Mouse (Mus musculus) left cerebral cortex, adult 18-20 months (tissue): ENCODE measurements around the gene Acaa1b. TPM values are rescaled to one million over a fixed set of nuclear protein-coding genes. Genes with fewer than 3 reads are reported as not detected.

Source experiments
- DNase-seq, 2 experiments: peaks; one replicate each; pipeline ENCODE4 v3.0.0; 2021 to 2022; ENCODE audit warnings: low spot score in 2 of 2, mixed read lengths in 1 of 2
- total RNA-seq, 2 experiments: library from RNA; stranded (reverse); gene quantifications; 2 replicates each; pipeline ENCODE4 v1.2.3; 2021

Acaa1b gene
- total RNA-seq, 2 experiments from 2014 or later = 1.3 to 1.5 TPM

DNA sequence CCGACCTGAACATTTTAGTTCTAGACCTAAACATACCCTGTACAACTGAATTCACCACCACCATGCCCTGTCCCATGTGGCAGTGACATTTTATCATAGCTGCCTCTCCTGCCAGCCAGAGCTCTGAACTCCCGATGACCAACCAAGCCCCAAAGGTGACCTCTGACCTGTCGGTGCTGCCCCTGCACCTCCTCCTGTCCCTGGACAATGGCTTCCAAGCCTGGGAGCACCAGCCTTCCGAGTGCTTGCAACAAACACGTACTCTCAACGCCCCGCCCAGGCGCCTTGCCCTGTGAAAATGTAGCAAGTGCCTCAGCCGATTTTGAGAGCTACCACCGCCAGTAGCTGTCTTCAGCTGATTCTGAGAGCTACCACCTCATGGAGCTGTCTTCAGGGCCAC, 11.8 kb downstream of the Acaa1b start:
- no peak for DNase-seq

DNA sequence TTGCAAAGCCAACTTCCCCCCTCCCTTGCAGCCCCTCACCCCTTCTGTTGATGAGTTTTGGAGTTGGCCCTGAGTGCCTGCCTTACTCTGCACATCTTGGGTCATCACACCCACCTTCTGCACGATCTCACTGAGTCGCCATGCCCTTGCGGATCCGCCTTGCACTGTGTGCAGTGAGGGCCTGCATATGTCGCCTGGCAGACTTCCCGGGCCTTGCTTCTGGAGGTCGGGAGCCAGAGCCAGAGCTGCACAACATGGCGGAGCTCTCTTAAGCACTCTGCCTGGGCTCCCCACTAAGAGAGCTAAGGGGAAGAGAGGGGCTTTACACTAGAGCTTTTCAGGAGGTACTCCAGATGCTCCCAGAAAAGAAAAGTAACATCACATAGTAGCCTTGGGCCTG, 12.2 kb downstream of the Acaa1b start:
- no peak for DNase-seq

DNA sequence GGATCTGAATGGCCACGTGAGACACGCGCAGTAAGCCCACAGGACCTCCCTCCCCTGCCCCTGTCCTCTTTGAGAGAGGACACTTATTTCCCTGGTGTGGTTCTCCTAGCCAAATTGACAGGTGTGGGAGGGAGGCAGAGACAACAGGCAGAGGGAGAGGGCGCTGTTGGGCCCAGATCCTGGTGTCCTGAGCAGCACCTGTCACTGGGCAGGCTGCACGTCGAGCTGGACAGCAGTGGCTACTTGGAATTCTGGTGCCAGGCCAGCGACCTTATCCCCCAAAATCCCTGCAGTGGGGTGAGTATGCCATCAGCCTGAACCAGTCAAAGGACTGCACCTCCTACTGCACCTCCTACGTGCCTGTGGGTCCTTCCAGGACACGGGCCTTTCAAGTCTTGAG, 13.5 kb downstream of the Acaa1b start:
- no peak for DNase-seq

DNA sequence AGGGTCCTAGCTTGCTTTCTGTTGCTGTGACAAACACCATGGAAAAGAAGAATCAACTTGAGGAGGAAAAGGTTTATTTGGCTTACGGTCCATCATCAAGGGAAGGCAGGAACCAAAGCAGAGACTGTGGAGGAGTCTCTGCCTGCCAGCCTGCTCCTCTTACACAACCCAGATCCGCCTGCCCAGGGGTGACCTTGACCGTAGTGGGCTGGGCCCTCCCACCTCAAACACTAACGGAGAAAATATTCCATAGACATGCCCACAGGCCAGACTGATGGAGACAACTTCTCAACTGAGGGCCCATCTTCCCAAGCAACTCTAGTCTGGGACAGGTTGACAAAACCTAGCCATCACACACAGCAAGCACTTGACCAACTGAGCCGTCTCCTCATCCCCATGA, 14.8 kb downstream of the Acaa1b start:
- no peak for DNase-seq

DNA sequence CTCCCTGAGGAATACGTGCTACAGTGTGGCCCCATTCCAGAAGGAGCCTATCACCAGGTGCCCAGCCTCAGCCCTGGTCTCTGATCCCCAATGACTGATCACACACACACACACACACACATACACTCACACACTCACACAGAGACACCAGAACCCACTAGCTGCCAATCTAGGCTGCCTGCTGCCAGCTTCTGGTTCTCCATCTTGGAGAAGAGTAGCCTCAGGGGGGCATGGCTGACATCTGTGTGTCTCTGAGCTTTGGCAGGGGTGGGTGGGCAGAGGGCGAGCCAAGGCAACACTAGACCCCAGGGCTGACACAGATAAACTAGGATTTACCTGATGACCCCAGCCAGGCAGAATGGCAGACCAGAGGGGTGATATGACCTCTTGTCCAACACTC, 18.1 kb downstream of the Acaa1b start:
- no peak for DNase-seq

DNA sequence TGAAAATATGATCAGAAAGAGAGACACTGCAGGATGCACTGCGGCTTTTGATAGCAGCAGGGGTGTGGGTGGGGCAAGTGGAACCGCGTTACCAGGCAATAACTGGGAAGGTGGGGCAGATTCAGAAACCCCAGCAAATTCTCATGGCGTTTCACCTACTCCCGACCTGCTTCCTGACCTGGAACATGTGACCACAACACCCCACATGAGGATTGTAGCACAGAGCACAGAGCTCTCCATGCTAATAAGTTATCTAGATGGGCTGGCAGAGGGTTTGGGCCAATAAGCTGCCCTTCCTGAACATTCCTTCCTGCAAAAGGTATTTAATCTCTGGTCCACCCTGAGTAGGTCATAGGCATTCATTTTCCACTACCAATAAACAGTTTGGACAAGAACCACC, 26.2 kb downstream of the Acaa1b start:
- no peak for DNase-seq

DNA sequence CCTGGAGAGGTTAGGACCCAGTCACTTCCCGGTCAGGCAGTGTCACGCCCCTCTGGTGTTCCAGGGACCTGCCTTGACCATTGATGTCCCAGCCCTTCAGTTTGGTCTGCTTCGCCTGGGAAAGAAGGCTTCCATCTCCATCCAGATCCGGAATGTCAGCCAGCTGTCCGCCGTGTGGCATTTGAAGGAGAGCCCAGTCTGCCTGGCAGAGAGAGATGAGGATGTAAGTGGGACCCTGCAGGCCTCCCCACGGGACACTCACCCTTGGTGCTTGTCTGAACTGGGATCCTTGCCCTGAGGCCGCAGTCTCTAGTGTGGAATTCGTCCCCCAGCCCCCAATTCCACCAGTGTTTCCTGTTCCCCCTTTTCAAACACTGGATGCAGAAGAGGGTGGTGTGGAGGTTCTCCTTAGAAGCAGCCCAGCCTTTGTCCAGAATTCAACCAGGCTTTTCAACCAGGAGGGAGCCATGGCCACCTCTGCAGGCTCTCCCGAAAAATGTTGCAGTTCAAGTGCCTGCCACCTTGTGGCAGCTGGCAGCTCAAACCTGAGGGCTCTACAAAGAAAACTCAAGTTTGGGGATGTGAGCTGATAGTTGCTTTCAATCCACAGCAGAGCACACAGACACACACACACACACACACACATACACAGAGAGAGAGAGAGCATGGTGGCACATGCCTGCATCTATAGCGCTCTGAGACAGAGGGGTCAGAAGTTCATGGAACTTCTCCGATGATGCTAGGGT, 28.3 kb downstream of the Acaa1b start:
- DNase-seq = no peak

DNA sequence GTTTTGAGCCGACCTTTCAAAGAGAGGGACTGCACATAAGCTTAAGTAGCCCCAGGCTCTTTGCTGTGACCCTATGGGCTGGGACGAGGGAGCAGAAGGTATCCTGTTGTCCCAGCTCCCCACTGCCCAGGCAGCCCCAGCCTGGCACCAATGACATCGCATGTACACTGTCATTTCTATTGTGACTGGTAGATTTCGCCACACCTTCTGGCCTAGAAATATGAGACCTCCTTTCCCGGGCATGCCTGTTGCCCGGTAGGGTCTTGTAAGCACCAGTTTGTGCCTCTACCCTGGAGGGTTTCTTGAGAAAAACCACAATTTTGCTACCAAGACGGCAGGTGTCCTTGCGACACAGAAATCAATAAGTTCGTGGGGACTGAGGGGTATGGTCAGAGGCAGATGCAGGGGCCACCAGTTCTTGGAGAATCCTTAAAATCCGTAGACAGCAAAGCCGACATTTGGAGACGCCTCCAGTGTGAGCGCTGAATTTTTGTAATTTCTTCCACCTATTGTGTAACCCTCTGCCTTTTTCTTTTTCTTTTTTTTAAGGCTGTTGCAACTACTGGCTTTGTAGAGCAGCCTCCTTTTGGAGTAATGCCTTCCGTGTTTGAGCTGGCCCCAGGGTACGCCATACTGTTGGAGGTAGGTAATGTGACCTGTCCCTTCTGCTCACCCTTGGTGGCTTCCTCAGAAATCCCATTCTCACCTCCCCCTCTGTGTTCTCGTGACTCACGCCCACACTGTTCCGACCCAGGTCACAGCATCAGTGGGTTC, 34.1 kb downstream of the Acaa1b start:
- DNase-seq = no peak

DNA sequence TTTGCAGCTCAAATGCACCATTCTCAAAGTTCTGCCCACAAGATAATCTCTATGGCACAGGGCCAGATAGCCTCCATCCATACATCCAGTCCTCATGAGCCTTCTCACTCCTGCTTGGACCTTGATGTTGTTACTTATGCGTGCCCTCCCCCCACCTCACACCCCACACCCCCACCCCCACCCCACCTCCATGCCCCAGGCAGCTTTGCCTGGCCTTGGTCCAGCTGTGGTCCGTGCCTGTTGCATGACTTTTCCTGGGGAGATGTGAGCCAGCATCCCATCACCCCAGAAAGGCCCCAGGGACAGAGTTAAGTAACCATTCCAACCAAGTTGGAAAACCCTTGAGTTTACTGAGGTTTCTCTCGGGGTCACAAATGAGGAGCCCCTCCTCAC, 36.7 kb downstream of the Acaa1b start:
- no peak for DNase-seq

DNA sequence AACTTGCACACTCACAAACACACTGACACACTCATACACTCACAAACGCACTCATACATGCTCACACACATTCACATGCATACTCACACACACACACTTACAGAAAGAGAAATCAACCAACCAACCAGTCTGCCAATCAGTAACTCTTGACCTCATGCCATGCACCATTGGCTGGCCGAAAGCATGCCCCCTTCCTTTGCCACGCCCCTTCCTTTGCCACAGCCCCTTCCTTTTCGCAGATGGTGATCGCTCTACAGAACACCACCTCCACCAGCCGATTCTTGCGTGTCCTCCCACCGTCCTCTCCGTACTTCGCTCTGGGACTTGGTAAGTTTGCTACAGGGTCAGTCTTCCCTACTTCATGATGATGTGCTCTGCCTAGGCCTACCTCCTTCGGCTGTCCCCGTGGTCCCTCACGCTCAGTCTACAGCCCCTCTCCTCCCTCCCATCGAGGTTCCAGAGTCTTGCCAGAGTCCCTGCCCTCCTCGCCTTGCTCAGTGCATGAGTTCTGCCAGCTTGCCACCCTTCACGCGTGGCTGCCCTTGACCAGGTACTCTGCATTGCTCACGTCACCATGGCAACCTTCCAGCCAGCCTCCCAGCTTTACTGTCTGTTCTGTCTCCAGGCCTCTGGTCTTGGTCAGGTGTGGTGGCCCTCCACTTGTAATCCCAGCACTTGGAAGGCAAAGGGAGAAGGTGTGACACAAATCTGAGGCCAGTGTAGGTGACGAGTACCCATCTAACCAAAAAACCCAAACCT, 37.3 kb downstream of the Acaa1b start:
- no peak for DNase-seq

DNA sequence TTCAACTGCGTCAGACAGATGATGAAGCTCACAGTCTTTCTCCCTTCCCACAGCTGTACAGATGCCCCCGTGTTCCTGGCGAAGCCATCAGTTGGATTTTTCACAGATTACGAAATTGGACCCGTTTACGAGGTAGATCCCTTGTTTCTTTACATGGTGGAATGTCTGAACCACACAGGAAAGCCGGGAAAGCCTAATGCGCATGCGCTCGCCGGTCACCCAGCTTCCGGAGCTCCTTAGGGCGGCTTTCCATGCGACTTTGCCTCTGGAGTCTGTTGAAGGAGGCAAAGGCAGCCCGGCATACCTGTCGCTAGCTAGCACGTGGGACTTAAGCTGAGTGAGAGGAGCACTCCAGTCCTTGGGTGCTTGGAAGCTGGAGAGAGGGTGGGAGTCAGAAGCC, 42.0 kb downstream of the Acaa1b start:
- no peak for DNase-seq

DNA sequence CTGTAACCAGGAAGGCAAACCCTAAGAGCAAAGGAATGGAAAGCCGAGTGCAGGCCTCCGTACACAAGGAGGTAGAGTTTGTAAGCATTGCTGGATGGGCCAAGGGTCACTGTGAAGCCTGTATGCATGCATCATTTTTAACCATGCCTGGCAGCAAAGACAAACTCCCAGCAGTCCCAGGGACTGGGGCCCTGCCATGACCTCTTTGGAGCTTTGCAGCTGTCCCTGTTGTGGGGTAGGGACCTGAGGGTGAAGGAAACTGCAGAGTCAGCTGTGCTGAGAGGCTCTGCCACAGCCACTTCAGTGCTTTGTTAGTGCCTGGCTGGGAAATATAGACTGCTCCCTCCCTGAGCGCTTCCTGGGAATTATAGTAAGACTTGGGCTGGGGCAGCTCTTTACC, 46.3 kb downstream of the Acaa1b start:
- DNase-seq = no peak

DNA sequence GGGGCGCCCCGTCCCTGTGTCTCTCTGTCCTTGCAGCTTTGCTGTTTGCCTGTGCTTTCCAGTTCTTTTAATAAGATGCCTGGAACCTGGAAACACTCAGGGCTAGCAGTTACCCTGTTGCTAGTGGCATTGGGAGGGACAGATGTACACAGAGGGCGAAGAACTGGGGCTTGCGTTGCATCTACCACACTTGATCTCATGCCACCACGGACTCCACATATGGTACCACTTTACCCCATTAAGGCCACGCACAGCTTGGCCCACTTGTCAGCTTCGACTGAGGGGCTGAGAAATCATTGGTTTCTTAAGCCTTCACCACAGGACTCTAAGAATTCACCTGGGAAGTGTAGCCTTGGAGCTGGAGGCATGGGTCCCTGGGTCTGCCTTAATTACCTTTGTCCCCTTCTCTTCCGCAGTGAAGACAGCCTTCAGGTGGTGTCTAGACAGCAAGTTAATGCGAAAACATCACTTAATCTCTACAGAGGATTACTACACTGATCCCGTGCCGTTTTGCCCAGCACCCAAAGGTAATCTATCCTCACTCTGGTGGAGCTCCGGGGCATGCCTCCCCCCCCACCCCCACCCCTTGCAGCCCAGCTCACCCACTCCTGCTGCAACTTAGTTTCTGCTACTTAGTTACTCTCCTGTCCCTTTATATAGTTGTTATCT, 47.1 kb downstream of the Acaa1b start:
- no peak for DNase-seq

DNA sequence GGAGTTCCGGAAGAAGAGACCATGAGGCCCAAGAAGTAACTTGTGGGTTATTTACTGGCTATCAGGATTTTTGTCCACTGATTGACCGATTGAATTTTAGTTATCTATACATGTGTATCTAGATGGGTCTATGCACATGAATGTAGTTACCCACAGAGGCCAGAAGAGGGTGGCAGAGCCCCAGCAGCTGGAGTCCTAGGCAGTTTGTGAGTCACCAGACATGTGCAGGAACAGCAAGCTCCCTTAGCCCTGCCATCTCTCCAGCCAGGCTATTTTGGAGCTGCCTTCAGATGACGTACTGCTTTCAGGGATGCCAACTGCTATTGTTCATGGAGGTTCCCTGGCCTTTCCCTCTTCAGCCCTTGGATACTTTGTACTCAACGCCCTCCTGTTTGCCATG, 49.3 kb downstream of the Acaa1b start:
- DNase-seq = peak in 1 of 2 experiments; percentile 32

DNA sequence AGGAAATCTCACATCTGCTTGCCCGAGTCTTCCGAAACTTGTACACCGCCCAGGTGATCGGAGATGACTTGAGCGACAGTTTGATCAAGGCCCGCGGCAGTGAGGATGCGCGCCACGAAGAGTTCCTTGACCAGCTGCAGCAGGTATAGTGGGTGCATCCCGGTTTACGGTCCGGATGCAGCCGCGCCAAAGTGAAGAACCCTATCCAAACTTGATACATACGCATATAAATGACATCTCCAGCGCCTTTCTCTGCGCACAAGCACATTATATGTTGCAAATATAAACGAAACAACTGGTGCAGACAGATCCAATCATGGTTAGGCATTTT, 54.1 kb downstream of the Acaa1b start:
- DNase-seq = no peak

DNA sequence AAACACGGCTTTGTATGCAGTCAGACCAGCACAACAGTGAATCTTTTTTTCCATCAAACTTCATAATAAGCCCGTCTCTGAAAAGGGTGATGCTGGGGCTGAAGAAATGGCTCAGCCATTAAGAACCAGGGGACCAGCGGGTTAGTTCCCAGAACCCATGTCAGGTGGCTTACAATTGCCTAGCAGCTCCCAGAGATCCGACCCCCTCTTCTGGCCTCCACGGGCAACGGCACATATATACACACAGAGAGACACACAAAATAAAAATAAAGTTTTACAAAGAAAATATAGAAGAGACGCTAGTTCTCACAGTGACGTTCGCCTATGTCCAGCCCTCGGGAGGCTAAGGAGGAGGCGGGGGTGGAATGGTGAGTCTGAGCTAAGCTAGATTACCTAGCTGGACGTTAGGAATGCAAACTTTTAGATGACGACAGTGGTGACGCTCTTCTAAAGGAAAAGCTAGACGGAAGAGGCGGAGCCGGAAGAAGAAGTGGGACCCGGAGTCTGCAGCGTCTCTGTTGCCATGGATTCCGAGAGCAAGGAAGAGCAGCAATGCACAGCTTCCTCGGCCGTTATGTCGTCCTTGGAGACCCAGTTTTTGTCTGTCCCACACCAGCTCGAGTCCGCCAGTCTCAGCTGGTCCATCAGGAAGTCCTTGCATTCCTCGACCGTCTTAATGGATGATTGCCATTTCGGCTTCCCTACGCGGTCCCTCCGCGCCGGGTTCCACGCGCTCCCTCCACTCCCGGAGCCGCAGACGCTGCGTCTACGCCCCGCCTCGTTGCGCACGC, 54.7 kb downstream of the Acaa1b start, which contains the start of gene Dlec1:
Gene Dlec1 (plus strand): TSS at position 487 of the 791 bp plus-strand sequence.
- peak; percentile 73 to 82 for DNase-seq

DNA sequence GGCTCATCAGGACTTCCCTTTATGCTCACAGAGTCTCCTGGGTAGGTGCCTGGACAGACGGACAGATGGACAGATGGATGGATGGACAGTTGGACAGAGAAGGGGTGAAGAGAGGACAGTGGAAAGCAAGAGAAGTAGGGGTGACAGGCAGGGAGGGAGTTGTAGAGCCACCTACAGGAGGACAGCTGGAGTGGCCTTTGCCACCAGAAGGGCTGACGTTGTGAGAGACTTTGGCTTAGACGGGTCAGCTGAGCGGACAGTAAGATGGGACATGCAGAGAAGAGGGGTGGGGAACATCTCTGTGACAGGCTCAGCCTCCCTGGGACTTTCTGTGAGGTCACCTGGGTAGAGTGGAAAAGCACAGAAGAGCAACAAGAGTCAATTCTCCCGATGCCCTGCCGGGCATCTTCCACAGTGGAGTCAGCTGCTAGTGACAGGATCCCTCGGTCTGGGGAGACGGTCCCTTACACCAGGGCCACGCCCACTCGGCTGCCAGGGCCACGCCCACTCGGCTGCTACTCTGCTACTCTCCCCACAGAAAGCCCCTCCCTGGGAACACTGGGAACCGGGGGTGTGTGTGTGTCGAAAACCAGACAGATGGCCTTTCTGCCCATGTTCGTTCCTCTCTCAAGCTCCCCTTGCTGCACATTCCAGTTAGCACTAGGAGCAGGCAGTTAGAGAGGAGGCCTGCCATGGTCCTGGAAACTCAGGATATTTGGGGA, 56.6 kb downstream of the Acaa1b start:
- DNase-seq = peak; percentile 33 to 67
